Mouse (Mus musculus) neutrophil, adult 65 days (primary cell): Measurements from ENCODE around the gene Mss51. TPM values are rescaled to one million over a fixed set of nuclear protein-coding genes. Genes with fewer than 3 reads are reported as not detected.

Experiments
- total RNA-seq: library from RNA; stranded (reverse); gene quantifications from 2 replicates; pipeline ENCODE4 v1.2.4, GENCODE M21; 2023

Gene Mss51
- total RNA-seq, result 1.3 and 1.8 TPM in 2 replicates

DNA sequence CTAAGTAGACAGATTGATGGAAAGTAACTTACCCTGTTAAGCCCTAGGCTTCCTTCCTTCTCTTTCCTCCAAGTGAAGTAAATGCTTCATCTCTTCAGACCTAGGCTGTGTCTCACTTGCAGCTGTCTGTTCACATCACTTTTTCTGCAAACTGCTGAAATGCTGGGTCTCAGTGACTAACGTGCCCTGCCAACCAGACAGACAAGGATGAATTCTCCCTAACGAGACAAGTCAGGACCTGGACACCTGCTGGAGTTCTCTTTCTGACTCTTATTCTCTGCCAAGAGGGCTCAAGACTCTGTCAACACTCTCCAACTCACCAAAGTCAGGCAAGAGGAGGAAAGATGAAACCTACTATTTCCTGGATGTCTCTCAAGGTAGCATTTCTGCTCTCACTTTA lies at the start of gene Mss51:
TSS of gene Mss51 (minus strand) at position 299 of the 400 bp plus-strand sequence.

DNA sequence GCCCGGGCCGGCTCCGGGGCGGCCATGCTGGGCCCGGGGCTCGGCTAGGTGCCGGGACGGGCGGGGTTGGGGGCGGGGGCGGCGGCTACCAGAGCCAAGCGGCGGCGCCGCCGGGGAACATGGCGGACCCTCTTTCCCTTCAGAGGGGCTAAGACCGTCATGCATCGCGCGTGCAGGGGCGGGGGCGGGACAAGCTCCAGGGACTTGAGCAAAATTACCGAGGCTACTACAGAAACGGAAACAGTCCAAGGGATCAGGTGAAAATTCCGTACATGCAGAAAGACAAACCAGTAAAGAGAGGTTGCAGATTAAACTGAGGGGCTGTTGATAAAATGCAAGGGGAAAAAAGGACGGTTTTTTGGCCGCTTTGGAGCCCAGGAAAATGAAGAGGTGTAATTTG lies 49.7 kb upstream of the Mss51 start, which contains the start of gene Ppp3cb:
TSS of gene Ppp3cb (minus strand) at position 159 of the 400 bp plus-strand sequence.

DNA sequence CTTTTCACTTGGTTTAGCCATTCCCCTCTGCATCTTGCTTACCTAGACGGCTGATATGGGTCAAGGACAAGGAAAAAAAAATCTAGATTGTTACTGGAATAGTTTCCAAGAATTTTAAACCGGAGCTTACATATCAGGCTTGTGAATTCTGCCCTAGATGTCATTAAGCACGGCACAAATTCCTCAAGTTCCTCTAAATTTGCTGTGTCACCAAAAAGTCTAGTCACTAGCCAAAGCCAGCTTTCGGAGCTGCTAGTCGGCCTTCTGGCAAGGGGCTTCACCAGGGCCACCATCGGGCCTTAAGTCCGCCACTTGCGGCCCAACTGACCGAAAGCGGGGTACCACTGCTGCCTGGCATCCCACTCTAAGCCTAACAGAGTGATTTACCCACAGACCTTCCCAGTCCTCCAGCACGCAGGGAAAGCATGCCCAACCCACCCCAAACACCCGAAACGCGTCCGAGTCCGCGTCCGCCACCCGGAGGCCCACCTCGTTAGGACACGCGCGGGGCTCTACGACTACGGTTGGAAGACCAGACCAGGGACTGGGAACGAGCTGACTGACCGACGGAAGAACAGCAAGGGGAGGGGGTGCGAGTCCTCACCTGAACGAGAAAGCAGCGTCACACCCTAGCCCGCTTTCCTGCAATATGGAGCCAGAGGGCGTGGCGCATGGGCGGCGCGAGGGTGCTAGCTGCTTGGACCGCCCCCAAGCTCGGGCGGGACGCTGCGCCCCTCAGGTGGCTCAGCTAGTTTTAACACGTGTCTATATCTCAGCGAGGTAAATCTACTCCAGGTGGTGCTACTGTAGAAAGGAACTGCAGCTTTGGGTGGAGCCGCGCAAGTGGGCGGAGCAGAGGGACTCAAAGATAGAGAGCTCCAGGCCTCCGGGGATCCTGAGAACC lies 17.2 kb downstream of the Mss51 start, which contains the start of gene Anxa7:
TSS of gene Anxa7 (minus strand) at position 843 of the 904 bp plus-strand sequence.

DNA sequence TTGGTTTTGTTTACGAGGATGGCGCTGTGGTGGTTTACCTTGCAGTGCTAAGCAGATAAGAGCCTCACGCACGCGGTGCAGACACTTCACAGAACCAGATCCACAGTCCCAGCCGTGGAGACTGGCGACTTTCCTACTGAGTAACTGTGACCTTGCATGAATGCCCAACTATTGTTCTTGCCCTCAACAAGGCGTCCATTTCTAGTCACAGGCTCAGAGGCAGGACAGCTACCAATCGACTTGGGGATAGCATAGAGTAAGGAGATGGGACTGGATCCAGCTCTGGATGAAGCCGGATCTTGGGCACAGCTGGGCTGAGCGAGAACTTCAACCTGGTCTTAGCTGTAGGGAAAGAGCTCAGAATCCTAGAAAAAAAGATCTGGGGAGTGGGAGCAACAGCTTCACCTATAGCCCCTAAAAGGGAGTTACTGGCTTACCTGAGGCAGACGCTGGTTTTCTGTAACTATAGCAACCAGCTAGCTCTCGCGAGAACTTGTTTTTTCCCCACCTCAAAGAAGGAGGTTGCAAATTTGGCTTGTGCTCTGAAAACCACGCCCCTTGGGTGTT lies 44.9 kb downstream of the Mss51 start, which contains the start of gene Cfap70:
TSS of gene Cfap70 (minus strand) at position 462 of the 567 bp plus-strand sequence.

Other genes starting within 250 kb of the Mss51 start
- gene Kcnk16, start 227.7 kb downstream of the Mss51 start, total RNA-seq, result not detected in 2 replicates
- gene Nudt13, start 202.2 kb downstream of the Mss51 start, total RNA-seq, result 4.8 and 12.4 TPM in 2 replicates
- 15.8 and 17.2 TPM in 2 replicates for gene Ecd, start 148.8 kb downstream of the Mss51 start, total RNA-seq
- 17.1 and 18.2 TPM in 2 replicates for gene Fam149b, start 148.7 kb downstream of the Mss51 start, total RNA-seq
- 33.3 and 35.2 TPM in 2 replicates for gene Dnajc9, start 108.0 kb downstream of the Mss51 start, total RNA-seq
- 17.7 and 23.3 TPM in 2 replicates for gene Mrps16, start 103.3 kb downstream of the Mss51 start, total RNA-seq
- not detected in 2 replicates for gene Cfap70, start 44.7 kb downstream of the Mss51 start, total RNA-seq
- gene Anxa7, start 16.8 kb downstream of the Mss51 start, total RNA-seq, result 51.9 and 57.8 TPM in 2 replicates
- 37.6 and 37.7 TPM in 2 replicates for gene Ppp3cb, start 49.7 kb upstream of the Mss51 start, total RNA-seq
- gene Usp54, start 144.2 kb upstream of the Mss51 start, total RNA-seq, result 2.5 and 2.9 TPM in 2 replicates
- gene Myoz1, start 159.6 kb upstream of the Mss51 start, total RNA-seq, result not detected in 2 replicates
- not detected in 2 replicates for gene Synpo2l, start 171.5 kb upstream of the Mss51 start, total RNA-seq
- gene Sec24c, start 177.4 kb upstream of the Mss51 start, total RNA-seq, result 193 and 233 TPM in 2 replicates
- 3.5 and 4.5 TPM in 2 replicates for gene Fut11, start 198.1 kb upstream of the Mss51 start, total RNA-seq
- 17.2 and 20.5 TPM in 2 replicates for gene Chchd1, start 206.1 kb upstream of the Mss51 start, total RNA-seq
- gene Zswim8, start 210.7 kb upstream of the Mss51 start, total RNA-seq, result 133 and 198 TPM in 2 replicates
- 31.7 and 32.4 TPM in 2 replicates for gene Ndst2, start 237.7 kb upstream of the Mss51 start, total RNA-seq